In the genomic region with DNA sequence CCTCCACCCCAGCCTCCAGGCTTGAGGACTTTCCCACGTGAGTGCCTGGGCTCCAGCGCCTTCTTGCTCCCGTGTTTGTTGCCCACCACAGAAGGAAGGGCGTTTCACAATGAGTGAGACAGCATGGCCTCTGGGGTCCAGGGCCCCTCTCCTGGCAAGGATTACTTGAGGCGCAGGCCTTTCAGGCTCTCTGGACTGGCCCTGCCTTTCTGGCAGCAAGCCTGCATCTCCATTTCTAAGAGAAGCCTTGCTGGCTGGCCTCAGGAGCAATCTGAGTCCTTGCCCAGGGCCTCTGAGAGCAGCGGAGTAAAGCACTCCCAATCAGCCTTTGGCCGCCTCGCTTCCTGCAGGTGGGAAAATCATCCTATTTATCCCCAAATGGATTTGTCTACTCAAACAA, we compare ENCODE assay signal across 8 mouse cellular contexts.
DNase-seq lines count a peak whose midpoint lies in the region; ATAC-seq and TF ChIP-seq lines count a peak whose summit lies in the region.

No protein-coding gene starts in this region.

- ATAC-seq in forebrain, postnatal 0 days = peak; percentile 63; the same call in 1 of the 2 replicates
- ATAC-seq in lung, embryonic 14.5 days (ENCODE audit: insufficient read depth) = peak; percentile 42; the same call in 1 of the 2 replicates
- ATAC-seq in stomach, embryonic 16.5 days (ENCODE audit: insufficient read depth, low FRiP score) = peak; percentile 38; the same call in 1 of the 2 replicates

- H3K4me2 ChIP-seq in forebrain, postnatal 0 days (ENCODE audit: low read depth) = no peak overlapping the region
- no peak overlapping the region for H3K4me2 ChIP-seq in lung, embryonic 14.5 days
- no peak overlapping the region for H3K4me2 ChIP-seq in stomach, embryonic 16.5 days (ENCODE audit: low read depth, low read length)

- no peak overlapping the region for H3K27ac ChIP-seq in forebrain, postnatal 0 days (ENCODE audit: low read depth, low read length)
- H3K27ac ChIP-seq in lung, embryonic 14.5 days (ENCODE audit: low read depth) = peak overlapping the region; percentile 71
- peak overlapping the region; percentile 69 for H3K27ac ChIP-seq in stomach, embryonic 16.5 days (ENCODE audit: low read length)

- H3K27me3 ChIP-seq in forebrain, postnatal 0 days (ENCODE audit: insufficient read depth, low read length) = no peaks in the 10 kb centered on the region
- H3K27me3 ChIP-seq in lung, embryonic 14.5 days (ENCODE audit: insufficient read depth, low read length) = no peaks in the 10 kb centered on the region
- H3K27me3 ChIP-seq in stomach, embryonic 16.5 days (ENCODE audit: control insufficient read depth, insufficient read depth, low read length) = peaks cover 6% of the 10 kb centered on the region; the same call in 1 of the 2 replicates

- WGBS in forebrain, postnatal 0 days = 43% methylated on average over 8 of the region's 8 CpGs
- WGBS in lung, embryonic 14.5 days = 48% methylated on average over 8 of the region's 8 CpGs
- WGBS in stomach, embryonic 16.5 days = 56% methylated on average over 8 of the region's 8 CpGs

- H3K9ac ChIP-seq in forebrain, postnatal 0 days = no peak overlapping the region
- no peak overlapping the region for H3K9ac ChIP-seq in lung, embryonic 14.5 days
- H3K9ac ChIP-seq in stomach, embryonic 16.5 days (ENCODE audit: low read length) = no peak overlapping the region

- TF ChIP-seq CTCF in forebrain, postnatal 0 days (IDR thresholded peaks at IDR 0.05; ENCODE audit: low read depth) = no peak
- TF ChIP-seq CTCF in lung, embryonic 14.5 days (IDR thresholded peaks at IDR 0.05; ENCODE audit: low read depth) = no peak

- no peak overlapping the region for H3K4me3 ChIP-seq in forebrain, postnatal 0 days (ENCODE audit: low read depth, low read length)
- H3K4me3 ChIP-seq in lung, embryonic 14.5 days (ENCODE audit: low read depth, low read length) = no peak overlapping the region
- H3K4me3 ChIP-seq in stomach, embryonic 16.5 days (replicated peaks; ENCODE audit: low read length) = no peak overlapping the region

- H3K4me1 ChIP-seq in forebrain, postnatal 0 days (ENCODE audit: insufficient read depth) = no peaks in the 10 kb centered on the region
- H3K4me1 ChIP-seq in lung, embryonic 14.5 days (ENCODE audit: insufficient read depth) = peaks cover 9% of the 10 kb centered on the region
- peaks cover 17% of the 10 kb centered on the region for H3K4me1 ChIP-seq in stomach, embryonic 16.5 days (ENCODE audit: control insufficient read depth, insufficient read depth, low read length)

- H3K36me3 ChIP-seq in forebrain, postnatal 0 days (ENCODE audit: insufficient read depth) = no peaks in the 10 kb centered on the region
- H3K36me3 ChIP-seq in lung, embryonic 14.5 days (ENCODE audit: insufficient read depth) = no peaks in the 10 kb centered on the region
- no peaks in the 10 kb centered on the region for H3K36me3 ChIP-seq in stomach, embryonic 16.5 days (ENCODE audit: control insufficient read depth, insufficient read depth, low read length)

- H3K9me3 ChIP-seq in forebrain, postnatal 0 days (ENCODE audit: low read length) = no peaks in the 10 kb centered on the region
- no peaks in the 10 kb centered on the region for H3K9me3 ChIP-seq in lung, embryonic 14.5 days (ENCODE audit: low read depth, low read length)
- H3K9me3 ChIP-seq in stomach, embryonic 16.5 days (replicated peaks; ENCODE audit: control insufficient read depth, low read length) = no peaks in the 10 kb centered on the region

- intact Hi-C loops in heart, postnatal 36 days (cut with DNase I) = no loop called here

- DNase-seq in right cerebral cortex, postnatal 4 days = peak; percentile 21
- DNase-seq in right cerebral cortex, postnatal 14 days = no peak
- peak; percentile 28 for DNase-seq in forebrain, postnatal 0 days
- DNase-seq in heart, postnatal 36 days = peak; percentile 42 to 44
- DNase-seq in lung, embryonic 14.5 days = peak; percentile 73
- no peak for DNase-seq in layer of hippocampus, adult 11-12 months (ENCODE audit: low spot score)
- no peak for DNase-seq in cerebellum, adult 9-11 months

Comparison
In these comparisons a context has a peak if more than half of its experiments do, and no peak if none do; other contexts are left out.
1. DNase-seq: peak in right cerebral cortex, postnatal 4 days (single experiment), forebrain, postnatal 0 days (single experiment), heart, postnatal 36 days (2 of 2) and lung, embryonic 14.5 days (single experiment); none in right cerebral cortex, postnatal 14 days (single experiment), layer of hippocampus, adult 11-12 months (single experiment) and cerebellum, adult 9-11 months (single experiment).
2. Peak in every context shown above with its lines, with median percentiles within 50 percentile points of each other: ATAC-seq.